In the genomic region with DNA sequence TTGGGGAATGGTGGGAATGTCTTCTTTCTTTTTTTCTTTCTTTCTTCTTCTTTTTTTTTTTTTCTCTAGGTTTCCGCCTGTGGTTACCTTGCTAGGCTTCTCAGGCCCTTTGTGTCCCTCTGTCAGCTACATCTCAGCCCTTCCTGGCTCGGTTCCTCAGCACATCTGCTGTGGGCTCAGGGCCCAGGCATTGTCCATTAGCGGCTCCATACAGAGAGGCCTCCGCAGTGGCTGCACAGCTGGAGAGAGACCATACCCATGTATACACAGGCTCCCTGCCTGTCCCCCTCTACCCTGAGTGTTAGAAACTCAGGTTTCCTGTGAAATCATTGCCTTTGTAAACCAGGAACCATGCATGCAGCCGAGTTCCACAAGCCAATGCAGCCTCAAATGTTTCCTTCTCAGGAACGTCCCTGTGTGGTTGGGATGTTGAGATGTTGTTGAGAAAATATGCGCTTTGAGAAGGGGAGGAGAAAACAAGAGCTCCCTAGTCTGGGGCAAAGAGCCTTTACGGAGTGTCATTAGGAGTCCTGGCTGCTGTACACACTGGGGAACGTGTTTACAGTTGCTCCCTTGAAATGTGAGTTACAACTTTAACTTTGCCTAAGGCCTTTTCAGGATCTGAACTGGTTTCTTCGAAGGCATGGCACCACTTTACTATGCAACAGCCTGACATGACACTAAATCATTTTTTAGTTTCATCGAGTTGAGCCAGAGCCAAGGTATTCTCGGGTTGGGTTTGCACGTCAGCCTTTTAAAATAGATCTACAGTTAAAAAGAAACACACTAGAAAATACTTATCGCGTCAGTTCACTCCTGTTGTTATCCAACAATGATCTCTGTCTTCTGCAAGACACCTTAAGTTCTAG, we compare ENCODE assay signal across 10 mouse cellular contexts. TPM values are rescaled to one million over a fixed set of nuclear protein-coding genes. Genes with fewer than 3 reads are reported as not detected.
DNase-seq lines count a peak whose midpoint lies in the region; ATAC-seq and TF ChIP-seq lines count a peak whose summit lies in the region.
"Had no signal": no experiment of that assay in that cellular context is flagged by ENCODE, and none has a peak within 500 bp of the region (broad histone marks: within the 10 kb centered on the region; RNA-seq: fewer than 3 reads in every experiment).

No protein-coding gene starts in this region.

- no peak overlapping the region for H3K4me3 ChIP-seq in gastrocnemius, adult 2 months
- no peak overlapping the region for H3K4me3 ChIP-seq in stomach, embryonic 14.5 days (ENCODE audit: low read depth, low read length)

- WGBS in stomach, embryonic 14.5 days, result 40% methylated on average over 15 of the region's 15 CpGs

- peak; percentile 77; the same call in 1 of the 2 replicates for ATAC-seq in stomach, embryonic 14.5 days (ENCODE audit: insufficient number of reproducible peaks, insufficient read depth, low FRiP score, low read depth)
- ATAC-seq: inflammation-experienced regulatory T-cells, adult 6 months had no signal

- no peak for TF ChIP-seq CTCF in gastrocnemius, adult 2 months (IDR thresholded peaks at IDR 0.05)

- no peak overlapping the region for H3K27ac ChIP-seq in gastrocnemius, adult 2 months
- peak overlapping the region; percentile 90 for H3K27ac ChIP-seq in stomach, embryonic 14.5 days (ENCODE audit: low read length)

- H3K9ac ChIP-seq in stomach, embryonic 14.5 days (replicated peaks; ENCODE audit: low read depth, low read length), result no peak overlapping the region

- H3K4me1 ChIP-seq in stomach, embryonic 14.5 days (ENCODE audit: control insufficient read depth, insufficient read depth, low read length), result peaks cover 16% of the 10 kb centered on the region; the same call in 1 of the 2 replicates

- H3K27me3 ChIP-seq in stomach, embryonic 14.5 days (ENCODE audit: control insufficient read depth, insufficient read depth, low read length), result no peaks in the 10 kb centered on the region

- intact Hi-C loops in gastrocnemius, adult 2 months (cut with DNase I), result no loop called here

- no peak overlapping the region for H3K4me2 ChIP-seq in stomach, embryonic 14.5 days (replicated peaks; ENCODE audit: low read depth, low read length)

- H3K9me3 ChIP-seq in stomach, embryonic 14.5 days (ENCODE audit: control insufficient read depth, low read depth, low read length), result no peaks in the 10 kb centered on the region

- peak; percentile 35 for DNase-seq in gastrocnemius, adult 2 months
- DNase-seq in gastrocnemius, adult 8-10 months (ENCODE audit: low spot score in 2 of 2), result no peak
- DNase-seq in layer of hippocampus, adult 9-11 months, result peak; percentile 24
- no peak for DNase-seq in layer of hippocampus, postnatal 10 days (ENCODE audit: low spot score in 2 of 2)
- DNase-seq in heart, postnatal 4 days, result peak; percentile 57
- no peak for DNase-seq in cerebellum, postnatal 14 days
- DNase-seq in right cerebral cortex, postnatal 4 days, result no peak
- DNase-seq: cerebellum, adult 18-20 months had no signal

- no peaks in the 10 kb centered on the region for H3K36me3 ChIP-seq in stomach, embryonic 14.5 days (ENCODE audit: control insufficient read depth, insufficient read depth, low read length)

RNA-seq across cellular contexts. Expression of gene Aldh1a3, which starts 15.4 kb away (rescaled TPM):
- 1 to 10 TPM; 2.0 to 2.5 TPM for total RNA-seq in gastrocnemius, adult 2 months (2021)
- 1 to 10 TPM in 3 of 4 experiments, under 1 TPM in 1; 0.63 to 1.6 (median 1.1) TPM for total RNA-seq in gastrocnemius, adult 8-10 months (2022)
- 1 to 10 TPM in 1 of 2 experiments, under 1 TPM in 1; 0.94 to 1.4 TPM for total RNA-seq in layer of hippocampus, postnatal 10 days (2021)
- 1 to 10 TPM; 1.8 to 1.9 TPM for total RNA-seq in heart, postnatal 4 days (2021)
- 11.4 and 11.5 TPM in 2 replicates for polyA plus RNA-seq in stomach, embryonic 14.5 days (2014; fragmentation: Nextera tagmentation; extraction: Ambion mirVana)

RNA-seq across cellular contexts. Expression of gene Lrrk1, which starts 54.6 kb away (rescaled TPM):
- total RNA-seq in gastrocnemius, adult 2 months (2021), result 1 to 10 TPM; 3.0 to 6.4 TPM
- 1 to 10 TPM; 2.2 to 3.8 (median 2.9) TPM for total RNA-seq in gastrocnemius, adult 8-10 months (2022)
- 1 to 10 TPM; 3.1 to 3.4 TPM for total RNA-seq in layer of hippocampus, postnatal 10 days (2021)
- 10 to 100 TPM; 11.9 to 14.0 TPM for total RNA-seq in heart, postnatal 4 days (2021)
- 17.5 and 17.9 TPM in 2 replicates for polyA plus RNA-seq in stomach, embryonic 14.5 days (2014; fragmentation: Nextera tagmentation; extraction: Ambion mirVana)

Comparison
In these comparisons a context has a peak if more than half of its experiments do, and no peak if none do; other contexts are left out.
1. DNase-seq: peak in gastrocnemius, adult 2 months (single experiment), layer of hippocampus, adult 9-11 months (single experiment) and heart, postnatal 4 days (single experiment); none in gastrocnemius, adult 8-10 months (0 of 2), layer of hippocampus, postnatal 10 days (0 of 2), cerebellum, postnatal 14 days (0 of 2) and right cerebral cortex, postnatal 4 days (single experiment).